Mouse (Mus musculus) megakaryocyte, adult 5-6 weeks (primary cell): ENCODE measurements around the gene Gga1. TPM values are rescaled to one million over a fixed set of nuclear protein-coding genes. Genes with fewer than 3 reads are reported as not detected.

Experiments used
- ATAC-seq: 2 replicates; pipeline ENCODE4 v1.8.0; 2016; ENCODE audit warnings: mild to moderate bottlenecking, inconsistent platforms; ENCODE audit not compliant: poor library complexity, severe bottlenecking
- total RNA-seq, 2 experiments: library from RNA; stranded (forward) in 1 of 2; stranded (reverse) in 1 of 2; fragments of 153-499, 151-499 nt in 1 of 2; fragments of 221-1000, 200-1000 nt in 1 of 2; gene quantifications; 2 replicates each; pipeline versions ENCODE4 v1.2.3 to v1.2.4; 2015 to 2017

Gene Gga1
- total RNA-seq, 2 experiments from 2014 or later = 20.8 to 52.6 TPM

- ATAC-seq = no peak
These were observed 31.4 kb downstream of the Gga1 start for GRCm38 (mm10) chr15:78908399-78908798.

GRCm38 (mm10) chr15:78908982-78909381 is 32.0 kb downstream of the Gga1 start:
- no peak for ATAC-seq

DNA sequence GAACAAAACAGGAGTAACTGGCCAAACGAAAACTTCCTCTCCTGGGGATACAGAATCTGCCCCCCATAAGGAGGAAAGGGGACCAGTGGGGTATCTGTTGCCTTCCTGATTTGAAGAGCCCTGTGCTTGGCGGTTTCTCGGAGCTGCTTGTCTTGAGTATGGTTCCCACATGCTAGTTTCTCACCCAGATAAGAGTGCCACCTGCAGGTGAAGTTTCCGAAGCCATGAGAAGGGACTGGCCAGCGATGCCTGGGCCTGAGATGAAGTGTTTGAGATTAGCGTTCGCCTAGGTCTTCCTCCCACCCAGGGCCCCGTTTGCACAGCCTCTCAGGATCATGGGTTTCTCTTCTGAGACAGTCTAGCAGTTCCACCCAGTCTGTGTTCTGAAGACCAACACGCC is 35.0 kb downstream of the Gga1 start:
- no peak for ATAC-seq

GRCm38 (mm10) chr15:78913632-78914090 is 36.7 kb downstream of the Gga1 start, which contains the start of gene Pdxp:
TSS of gene Pdxp (plus strand) at chr15:78913919.
- peak; percentile 89 for ATAC-seq

- 0 out of 2 replicates have a peak, but pooled peaks have one; percentile 1 for ATAC-seq
These were observed 37.3 kb downstream of the Gga1 start for GRCm38 (mm10) chr15:78914091-78914822.

GRCm38 (mm10) chr15:78914823-78915659 is 38.1 kb downstream of the Gga1 start:
- no peak for ATAC-seq

DNA sequence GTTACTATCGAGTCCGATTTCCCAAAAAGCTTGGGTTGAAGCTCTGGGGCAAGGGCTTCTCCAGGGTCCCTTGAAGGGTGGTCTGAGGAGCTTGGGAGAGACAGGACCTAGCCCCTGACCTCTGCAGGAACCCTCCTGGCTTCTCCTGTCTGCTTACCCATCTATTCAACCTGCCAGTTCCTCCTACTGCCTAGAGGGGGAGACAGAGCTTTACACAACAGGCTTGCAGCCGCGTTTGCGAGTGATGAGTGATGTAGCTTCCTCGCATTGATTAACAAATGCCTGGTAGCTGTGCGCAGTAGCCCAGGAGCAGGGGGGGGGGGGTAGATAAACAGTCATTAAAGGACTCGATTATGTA is 38.6 kb downstream of the Gga1 start:
- peak; percentile 74 for ATAC-seq

DNA sequence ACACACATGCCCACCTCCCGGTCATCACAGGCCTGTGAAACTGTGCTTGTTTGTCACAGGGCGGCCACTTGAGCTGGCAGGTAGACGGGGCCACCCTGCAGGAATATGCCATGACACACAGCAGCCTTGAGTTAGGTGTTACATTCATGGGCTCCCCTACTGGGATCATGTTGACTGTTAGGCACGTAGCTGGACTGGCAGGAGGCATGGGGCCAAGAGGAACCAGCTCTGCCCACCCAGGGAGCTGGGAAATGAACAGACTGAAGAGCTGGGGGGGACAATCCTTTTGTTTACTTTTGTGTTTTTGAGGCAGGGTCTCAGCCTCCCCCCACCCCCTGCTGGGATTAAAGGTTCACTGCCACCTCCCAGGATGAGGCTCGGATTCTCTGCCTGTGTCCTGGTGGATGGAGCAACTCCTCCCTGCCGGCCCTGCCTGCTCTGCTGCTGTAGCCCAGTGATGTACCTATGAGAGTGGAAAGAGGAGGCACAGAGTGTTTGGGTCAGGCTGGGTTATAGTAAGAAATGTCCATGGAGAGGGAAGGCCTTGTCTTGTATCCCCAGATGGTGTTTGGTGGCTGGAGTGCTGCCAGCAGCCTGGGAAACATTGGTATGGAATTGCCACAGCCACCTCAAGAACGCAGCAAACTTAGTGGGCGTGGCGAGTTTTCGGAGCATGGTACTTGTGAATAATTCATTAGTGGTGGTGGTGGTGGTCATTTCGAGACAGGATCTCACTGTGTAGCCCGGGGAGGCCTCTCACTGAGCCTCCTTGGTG is 39.2 kb downstream of the Gga1 start:
- no peak for ATAC-seq

GRCm38 (mm10) chr15:78918126-78918525 is 41.1 kb downstream of the Gga1 start:
- ATAC-seq = no peak

DNA sequence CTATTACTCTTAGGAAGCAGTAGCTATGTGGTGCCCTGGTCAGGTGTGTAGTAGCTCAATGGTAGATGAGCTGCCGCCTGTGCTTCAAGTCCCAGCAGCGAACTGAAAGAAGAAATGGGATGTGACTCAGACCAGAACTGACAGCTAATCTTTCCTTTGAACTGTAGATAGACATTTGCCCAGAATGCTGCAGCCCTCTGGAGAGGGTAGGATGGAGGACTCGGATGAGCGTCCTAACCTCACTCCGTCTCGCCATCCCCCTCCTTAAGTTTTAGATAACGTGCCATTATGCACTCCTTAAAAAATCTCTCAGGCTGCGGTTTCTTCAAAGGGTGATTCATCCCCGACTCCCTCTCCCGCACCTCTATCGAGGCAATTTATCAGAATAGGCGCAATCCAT is 42.9 kb downstream of the Gga1 start:
- ATAC-seq = no peak

GRCm38 (mm10) chr15:78922700-78923099 is 45.7 kb downstream of the Gga1 start:
- no peak for ATAC-seq

DNA sequence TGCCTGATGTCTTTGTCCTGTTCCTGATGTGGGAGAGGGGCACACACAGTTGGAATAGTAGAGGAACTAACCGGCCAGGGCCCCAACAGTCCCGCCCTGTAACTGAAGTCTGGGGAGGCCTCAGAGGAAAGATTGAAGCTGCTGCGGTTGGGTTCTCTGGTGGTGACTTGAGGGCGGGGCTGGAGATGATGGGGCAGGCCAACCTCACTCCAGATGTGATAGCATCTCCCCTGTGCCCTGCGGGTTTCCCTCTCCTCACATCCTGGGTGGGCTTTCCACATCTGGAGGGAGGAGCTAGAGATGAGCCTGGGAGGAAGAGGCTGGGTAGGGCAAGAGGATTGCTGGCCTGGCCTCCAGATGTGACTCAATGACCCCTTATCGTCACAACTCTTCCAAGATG is 46.6 kb downstream of the Gga1 start:
- peak; percentile 60 for ATAC-seq

GRCm38 (mm10) chr15:78925129-78925528 is 48.1 kb downstream of the Gga1 start:
- ATAC-seq = no peak

- ATAC-seq = peak; percentile 56
These were observed 49.3 kb downstream of the Gga1 start, which contains the start of gene Lgals1 for GRCm38 (mm10) chr15:78926021-78926919. TSS of gene Lgals1 (plus strand) at chr15:78926725.

DNA sequence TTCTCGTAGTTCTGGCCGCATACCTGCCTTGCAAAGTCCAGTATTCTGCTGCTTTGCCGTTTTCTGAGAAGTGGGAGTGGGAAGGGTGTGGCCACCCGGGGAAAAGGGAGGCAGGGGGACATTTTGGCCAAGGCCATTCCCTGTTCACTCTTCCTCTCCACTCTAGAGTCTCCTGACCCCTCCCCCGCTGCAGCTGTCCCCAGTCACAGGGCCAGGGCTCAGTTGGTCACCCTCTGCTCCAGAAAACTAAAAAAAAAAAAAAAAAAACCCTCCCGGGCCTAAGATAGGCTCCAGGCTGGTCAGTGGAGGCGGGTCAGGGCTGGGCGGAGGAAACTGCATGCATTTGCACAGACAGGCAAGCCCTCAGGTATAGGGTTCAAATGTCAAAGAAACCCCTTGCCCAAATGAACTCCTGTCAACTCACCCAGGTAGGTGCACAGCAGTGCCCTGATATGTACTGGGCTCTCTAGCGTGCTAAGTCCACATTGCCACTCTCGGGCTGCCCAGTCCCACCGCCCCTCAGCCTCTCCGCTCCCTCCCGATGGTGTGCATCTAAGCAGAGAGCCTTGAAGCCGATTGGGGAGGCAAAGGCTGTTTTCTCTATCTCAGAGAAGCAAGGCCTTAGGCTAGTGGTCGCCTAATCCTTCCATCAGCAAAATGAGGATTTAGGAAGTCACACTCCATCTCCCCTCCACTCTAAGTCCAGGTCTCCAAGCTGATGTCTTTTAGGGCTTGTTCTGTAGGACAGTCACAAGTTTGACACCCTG is 50.2 kb downstream of the Gga1 start:
- ATAC-seq = no peak

DNA sequence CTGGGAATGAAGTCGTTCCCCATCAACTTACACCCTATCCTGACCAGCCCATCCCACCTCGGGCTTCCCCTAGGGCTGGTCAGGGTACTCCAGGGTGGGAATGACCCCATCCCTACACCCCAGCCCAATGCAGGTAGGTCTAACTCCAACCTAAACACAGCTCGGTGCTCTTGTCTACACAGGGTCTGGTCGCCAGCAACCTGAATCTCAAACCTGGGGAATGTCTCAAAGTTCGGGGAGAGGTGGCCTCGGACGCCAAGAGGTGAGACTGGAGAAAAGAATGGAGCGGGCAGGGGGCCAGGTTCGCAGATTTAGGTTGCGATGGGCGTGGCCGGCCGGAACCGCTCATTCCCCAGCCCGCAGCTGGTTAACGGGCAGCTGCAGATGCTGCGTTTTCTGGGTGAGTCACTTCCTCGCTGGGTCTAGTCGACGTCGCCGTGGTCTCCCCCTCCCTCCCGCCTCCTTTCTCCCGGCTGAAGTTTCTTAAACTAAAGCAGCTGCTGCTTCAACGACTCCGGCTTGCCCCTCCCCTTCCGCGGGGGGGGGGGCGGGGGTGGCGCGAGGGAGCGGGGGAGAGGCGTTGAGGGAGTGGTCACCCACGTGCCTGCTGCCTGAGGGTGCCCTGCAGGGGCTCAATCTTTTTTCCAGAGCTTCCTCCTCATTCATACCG is 50.9 kb downstream of the Gga1 start:
- ATAC-seq = peak; percentile 66

DNA sequence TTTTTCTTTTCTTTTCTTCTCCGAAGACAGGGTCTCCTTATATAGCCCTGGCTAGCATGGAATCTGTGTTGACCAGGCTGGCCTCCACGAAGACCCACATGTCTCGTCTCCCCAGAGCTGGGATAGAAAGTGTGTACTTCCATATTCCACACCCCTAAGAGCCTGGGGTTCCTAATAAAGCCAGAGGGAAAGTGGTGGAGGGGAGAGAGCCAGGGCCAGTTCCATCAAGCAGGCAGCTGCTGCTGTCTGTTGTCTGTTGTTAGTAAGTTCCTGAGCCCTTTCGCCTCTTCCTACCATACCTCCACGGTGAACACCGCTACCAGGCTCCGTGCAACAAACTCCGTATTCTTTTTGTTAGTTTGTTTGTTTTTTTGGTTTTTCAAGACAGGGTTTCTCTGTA is 51.5 kb downstream of the Gga1 start:
- no peak for ATAC-seq

GRCm38 (mm10) chr15:78930192-78930706 is 53.3 kb downstream of the Gga1 start:
- no peak for ATAC-seq
